Mouse (Mus musculus) forebrain, embryonic 11.5 days (tissue): ENCODE data around the gene Wdr27. TPM values are rescaled to one million over a fixed set of nuclear protein-coding genes. Genes with fewer than 3 reads are reported as not detected.
A peak's percentile ranks its signal among the peaks of the same experiment; 100 is the strongest.
"Not testable (repeated sequence)": the region's sequence is repeated elsewhere in the genome, so short reads cannot be mapped to it uniquely, and the experiment has no call there.

ENCODE experiments used
- ATAC-seq: fragments of 200-750 bp; cut with Nextera tagmentation; replicated peaks from 2 replicates; pipeline ENCODE4 v1.8.0; 2017; ENCODE audit warnings: moderate TSS enrichment; ENCODE audit not compliant: low FRiP score
- DNase-seq: peaks from one replicate; pipeline ENCODE4 v3.0.0-alpha.2; 2017; ENCODE audit warnings: low spot score
- H3K27ac ChIP-seq: fragments of 300-500 bp; sonication (generic); 2 replicates; pipeline ENCODE4 v1.5.1; 2014; ENCODE audit warnings: low read depth, low read length
- H3K27me3 ChIP-seq: fragments of 300-500 bp; sonication (generic); 2 replicates; pipeline ENCODE4 v1.6.1; 2014; ENCODE audit warnings: mild to moderate bottlenecking, low read length, mixed read lengths; ENCODE audit not compliant: control insufficient read depth, insufficient read depth
- H3K36me3 ChIP-seq: fragments of 300-500 bp; sonication (generic); 2 replicates; pipeline ENCODE4 v1.6.1; 2014; ENCODE audit warnings: mild to moderate bottlenecking, low read length, moderate library complexity, mixed read lengths; ENCODE audit not compliant: control insufficient read depth, insufficient read depth
- H3K4me1 ChIP-seq: fragments of 300-500 bp; sonication (generic); replicated peaks from 2 replicates; pipeline ENCODE4 v1.6.1; 2014; ENCODE audit warnings: low read length, mixed read lengths; ENCODE audit not compliant: control insufficient read depth, insufficient read depth
- H3K4me2 ChIP-seq: fragments of 300-500 bp; sonication (generic); 2 replicates; pipeline ENCODE4 v1.6.1; 2014; ENCODE audit warnings: low read depth, mild to moderate bottlenecking, low read length, moderate library complexity, mixed read lengths; ENCODE audit not compliant: severe bottlenecking
- H3K4me3 ChIP-seq: fragments of 300-500 bp; sonication (generic); 2 replicates; pipeline ENCODE4 v1.5.1; 2014; ENCODE audit warnings: low read depth, low read length
- H3K9ac ChIP-seq: fragments of 300-500 bp; sonication (generic); 2 replicates; pipeline ENCODE4 v1.6.1; 2014; ENCODE audit warnings: low read length
- H3K9me3 ChIP-seq: fragments of 300-500 bp; sonication (generic); 2 replicates; pipeline ENCODE4 v1.6.1; 2016; ENCODE audit warnings: low read length, mixed read lengths; ENCODE audit not compliant: control insufficient read depth
- WGBS: fragments of 180-500 bp; shearing (Covaris S2); extraction: QIAGEN DNeasy Blood & Tissue Kit; methylation state at CpG from one replicate; pipeline ENCODE4 v1.1.7; 2014; 5-methylcytosine and 5-hydroxymethylcytosine counted together
- polyA plus RNA-seq: library from polyadenylated mRNA; unstranded; fragments of >200 nt; fragmentation: Nextera tagmentation; extraction: Ambion mirVana; gene quantifications from 2 replicates; pipeline ENCODE4 v1.2.1, GENCODE M21; 2014

Wdr27 gene
- polyA plus RNA-seq, 1 experiment from 2014 or later, result 6.1 TPM

DNA sequence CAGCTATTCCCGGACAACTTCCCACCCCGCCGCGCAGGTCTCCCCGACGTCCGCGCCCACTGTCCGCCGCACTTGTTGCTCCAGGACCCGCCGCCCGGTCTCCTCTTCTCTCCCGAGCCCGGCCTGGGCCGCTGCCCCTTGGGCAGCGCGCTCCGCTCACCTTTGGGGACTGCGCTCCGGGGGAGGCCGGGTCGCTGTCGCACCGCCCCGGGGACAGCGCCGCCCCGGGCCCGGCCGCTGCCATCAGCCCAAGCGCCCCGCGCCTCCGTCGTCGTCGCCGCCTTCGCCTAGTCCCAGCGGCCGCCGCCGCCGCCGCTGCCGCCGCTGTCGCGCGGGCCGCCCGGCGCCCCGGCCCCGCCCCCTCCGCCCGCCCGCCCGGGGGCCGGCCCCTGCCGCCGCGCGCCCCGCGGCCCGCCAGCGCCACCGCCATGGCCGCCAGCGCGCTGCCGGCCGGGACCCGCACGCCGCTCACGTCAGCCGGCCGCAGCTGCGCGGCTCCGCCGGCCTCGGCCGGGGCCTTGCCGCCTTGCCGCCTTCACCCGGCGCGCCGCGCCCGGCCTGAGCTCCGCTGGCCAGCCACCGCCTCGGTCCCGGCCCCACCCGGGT, 18.1 kb upstream of the Wdr27 start, which contains the start of gene Phf10:
Phf10 (minus strand) TSS at position 323 of the 606 bp plus-strand sequence.
- peak; percentile 73 for ATAC-seq
- under 1% methylated on average over 39 of the region's 100 CpGs for WGBS

GRCm38 (mm10) chr17:14960520-14960919, 17.6 kb upstream of the Wdr27 start:
- peak overlapping the region; percentile 64 for H3K4me3 ChIP-seq
- no peaks in the 10 kb centered on the region for H3K36me3 ChIP-seq
- no peaks in the 10 kb centered on the region for H3K27me3 ChIP-seq
- peak overlapping the region; percentile 65 for H3K9ac ChIP-seq
- DNase-seq (peak; percentile 71), ATAC-seq (peak; percentile 19)
- peak overlapping the region; percentile 95 for H3K4me2 ChIP-seq
- WGBS, result under 1% methylated on average over 13 of the region's 23 CpGs
- no peak overlapping the region for H3K27ac ChIP-seq
- H3K4me1 ChIP-seq, result peaks cover 2% of the 10 kb centered on the region; the same call in 1 of the 2 replicates
- no peaks in the 10 kb centered on the region for H3K9me3 ChIP-seq

More for the DNA sequence above, 18.1 kb upstream of the Wdr27 start, which contains the start of gene Phf10:
- Histone ChIP-seq H3K9ac (peak within 1 kb of the TSS; percentile 65), H3K4me3 (peak within 1 kb of the TSS; percentile 64), H3K4me2 (peak within 1 kb of the TSS; percentile 95)
- not testable (repeated sequence) for H3K27me3 ChIP-seq, H3K4me1 ChIP-seq, H3K36me3 ChIP-seq, H3K9me3 ChIP-seq, H3K27ac ChIP-seq
- DNase-seq, result peak; percentile 64

GRCm38 (mm10) chr17:14959979-14960378, 17.0 kb upstream of the Wdr27 start:
- Histone ChIP-seq H3K4me2 (peak overlapping the region; percentile 41; the same call in 1 of the 2 replicates), H3K4me3 (peak overlapping the region; percentile 14; the same call in 1 of the 2 replicates), H3K36me3 (no peaks in the 10 kb centered on the region), H3K27ac (no peak overlapping the region), H3K9ac (no peak overlapping the region), H3K9me3 (no peaks in the 10 kb centered on the region), H3K27me3 (no peaks in the 10 kb centered on the region), H3K4me1 (peaks cover 2% of the 10 kb centered on the region; the same call in 1 of the 2 replicates)
- 32% methylated on average over 3 of the region's 3 CpGs for WGBS
- ATAC-seq (no peak), DNase-seq (no peak)

GRCm38 (mm10) chr17:14958686-14959327, 15.8 kb upstream of the Wdr27 start:
- 91% methylated on average over 5 of the region's 5 CpGs for WGBS
- Histone ChIP-seq H3K4me3 (no peak overlapping the region), H3K27me3 (no peaks in the 10 kb centered on the region), H3K4me2 (no peak overlapping the region), H3K9me3 (no peaks in the 10 kb centered on the region), H3K27ac (no peak overlapping the region), H3K36me3 (peaks cover 3% of the 10 kb centered on the region; the same call in 1 of the 2 replicates), H3K9ac (no peak overlapping the region), H3K4me1 (peaks cover 2% of the 10 kb centered on the region; the same call in 1 of the 2 replicates)
- no peak for DNase-seq
- ATAC-seq, result no peak

- H3K27ac ChIP-seq, result no peak overlapping the region
- DNase-seq, result no peak
- no peak for ATAC-seq
- no peak overlapping the region for H3K4me3 ChIP-seq
- no peak overlapping the region for H3K4me2 ChIP-seq
- H3K9me3 ChIP-seq, result no peaks in the 10 kb centered on the region
- no peaks in the 10 kb centered on the region for H3K4me1 ChIP-seq
- 90% methylated on average over 8 of the region's 8 CpGs for WGBS
- H3K9ac ChIP-seq, result no peak overlapping the region
- peaks cover 3% of the 10 kb centered on the region; the same call in 1 of the 2 replicates for H3K36me3 ChIP-seq
- H3K27me3 ChIP-seq, result no peaks in the 10 kb centered on the region
Observed at GRCm38 (mm10) chr17:14953452-14953851, 10.5 kb upstream of the Wdr27 start.

DNA sequence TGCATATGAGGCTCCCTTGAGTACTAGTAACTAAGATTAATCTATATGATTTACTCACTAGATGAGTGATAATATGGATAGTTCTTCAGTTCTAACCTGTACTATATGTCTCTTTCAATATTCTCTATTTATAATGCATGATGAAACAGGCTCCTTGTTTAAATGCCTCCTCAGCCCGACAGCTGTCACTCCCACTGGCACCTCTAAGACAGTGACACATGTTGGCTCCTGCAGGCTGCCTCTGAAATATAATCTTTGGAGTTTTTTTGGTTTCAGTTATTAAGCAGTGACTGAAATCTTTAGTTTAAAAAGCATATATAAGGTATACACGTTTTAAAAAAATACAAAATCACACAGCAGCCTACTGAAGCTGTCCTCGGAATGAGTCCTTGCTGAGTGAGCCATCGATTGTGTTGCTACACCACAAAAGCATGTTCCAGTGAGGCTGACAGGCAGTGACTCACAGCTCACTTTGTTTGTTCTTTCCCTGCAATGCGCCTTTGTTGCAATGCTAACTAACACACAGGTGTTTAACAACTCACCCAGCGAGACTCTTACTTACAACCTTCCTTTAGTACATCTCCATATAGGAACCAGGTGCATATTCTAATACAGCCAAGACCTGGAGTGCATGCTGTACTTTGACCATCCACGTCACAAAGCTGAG, 6.3 kb upstream of the Wdr27 start:
- H3K4me2 ChIP-seq, result no peak overlapping the region
- no peak for DNase-seq
- no peak overlapping the region for H3K9ac ChIP-seq
- no peaks in the 10 kb centered on the region for H3K4me1 ChIP-seq
- 88% methylated on average over 7 of the region's 7 CpGs for WGBS
- no peak overlapping the region for H3K27ac ChIP-seq
- peaks cover 5% of the 10 kb centered on the region; the same call in 1 of the 2 replicates for H3K36me3 ChIP-seq
- no peak overlapping the region for H3K4me3 ChIP-seq
- H3K9me3 ChIP-seq, result no peaks in the 10 kb centered on the region
- no peak for ATAC-seq
- no peaks in the 10 kb centered on the region for H3K27me3 ChIP-seq

GRCm38 (mm10) chr17:14944551-14944950, 1.6 kb upstream of the Wdr27 start:
- DNase-seq (no peak), ATAC-seq (no peak)
- H3K27me3 ChIP-seq, result no peaks in the 10 kb centered on the region
- H3K9me3 ChIP-seq, result no peaks in the 10 kb centered on the region
- WGBS, result 92% methylated on average over 1 of the region's 1 CpGs
- no peak overlapping the region for H3K9ac ChIP-seq
- no peak overlapping the region for H3K4me3 ChIP-seq
- H3K27ac ChIP-seq, result no peak overlapping the region
- H3K4me1 ChIP-seq, result peaks cover 7% of the 10 kb centered on the region; the same call in 1 of the 2 replicates
- H3K4me2 ChIP-seq, result no peak overlapping the region
- peaks cover 2% of the 10 kb centered on the region; the same call in 1 of the 2 replicates for H3K36me3 ChIP-seq

- Histone ChIP-seq H3K27me3 (no peaks in the 10 kb centered on the region), H3K9me3 (no peaks in the 10 kb centered on the region), H3K36me3 (peaks cover 2% of the 10 kb centered on the region; the same call in 1 of the 2 replicates), H3K4me1 (peaks cover 7% of the 10 kb centered on the region; the same call in 1 of the 2 replicates), H3K4me2 (peak overlapping the region; percentile 96), H3K27ac (no peak overlapping the region), H3K9ac (peak overlapping the region; percentile 70), H3K4me3 (peak overlapping the region; percentile 66)
- 24% methylated on average over 16 of the region's 16 CpGs for WGBS
- DNase-seq (peak; percentile 57), ATAC-seq (no peak)
Observed at GRCm38 (mm10) chr17:14943729-14944059, 736 bp upstream of the Wdr27 start.
